ENCODE assay signal across 18 mouse cellular contexts in the genomic region with DNA sequence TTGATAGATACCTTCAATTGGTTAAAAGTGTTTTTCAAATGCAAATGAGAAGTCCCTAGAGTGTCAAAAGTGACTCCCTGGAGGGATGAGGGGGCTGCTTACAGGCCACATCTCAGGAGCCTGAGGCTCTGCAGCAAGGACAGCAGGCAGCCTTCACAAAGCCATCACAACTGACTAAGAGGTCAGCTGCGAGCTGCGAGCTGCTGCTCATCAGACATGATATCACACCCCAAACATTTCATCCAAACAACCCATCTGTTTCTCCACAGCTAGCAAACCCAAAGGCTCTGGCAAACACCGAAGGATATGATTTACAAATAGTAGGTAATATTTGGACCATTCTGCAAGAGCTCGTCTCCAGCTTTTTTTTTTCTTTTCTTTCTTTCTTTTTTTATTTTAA.
DNase-seq lines count a peak whose midpoint lies in the region; ATAC-seq and TF ChIP-seq lines count a peak whose summit lies in the region.
"Had no signal": no experiment of that assay in that cellular context is flagged by ENCODE, and none has a peak within 500 bp of the region (broad histone marks: within the 10 kb centered on the region; RNA-seq: fewer than 3 reads in every experiment).

No protein-coding gene starts in this region.

- peak; percentile 47 to 52 for DNase-seq in adrenal gland, postnatal 36 days
- no peak for DNase-seq in adrenal gland, adult 18-20 months (ENCODE audit: low spot score in 2 of 2)
- peak; percentile 43 for DNase-seq in lung, postnatal 0 days (ENCODE audit: low spot score)
- no peak for DNase-seq in lung, adult 2 months
- DNase-seq in spleen, postnatal 14 days (ENCODE audit: low spot score in 2 of 2), result no peak
- DNase-seq: cerebellum, adult 9-10 months; forebrain, postnatal 0 days; heart, postnatal 14 days; kidney, adult 2 months; liver, postnatal 0 days; midbrain, embryonic 14.5 days; spleen, adult 18-20 months had no signal

- 30% methylated on average over 4 of the region's 4 CpGs for WGBS in intestine, embryonic 15.5 days
- WGBS in intestine, postnatal 0 days, result 58% methylated on average over 4 of the region's 4 CpGs
- 53% methylated on average over 4 of the region's 4 CpGs for WGBS in lung, postnatal 0 days
- WGBS in lung, adult 2 months, result 52% methylated on average over 4 of the region's 4 CpGs

- TF ChIP-seq EP300 in lung, postnatal 0 days (IDR thresholded peaks at IDR 0.05), result no peak

- 0 out of 2 replicates have a peak, but pooled peaks have one; percentile 53 for ATAC-seq in intestine, embryonic 15.5 days
- ATAC-seq in intestine, postnatal 0 days, result no peak
- peak; percentile 51 for ATAC-seq in lung, postnatal 0 days
- ATAC-seq: forebrain, postnatal 0 days; liver, postnatal 0 days had no signal

- no peaks in the 10 kb centered on the region for H3K27me3 ChIP-seq in intestine, embryonic 15.5 days (replicated peaks)
- H3K27me3 ChIP-seq in intestine, postnatal 0 days (replicated peaks; ENCODE audit: control insufficient read depth, insufficient read depth, low read length), result no peaks in the 10 kb centered on the region
- no peaks in the 10 kb centered on the region for H3K27me3 ChIP-seq in lung, postnatal 0 days (replicated peaks; ENCODE audit: insufficient read depth, low read length)
- H3K27me3 ChIP-seq: heart, embryonic 13.5 days; hindbrain, embryonic 12.5 days had no signal

- no peaks in the 10 kb centered on the region for H3K36me3 ChIP-seq in intestine, embryonic 15.5 days
- no peaks in the 10 kb centered on the region for H3K36me3 ChIP-seq in intestine, postnatal 0 days (ENCODE audit: control insufficient read depth, insufficient read depth)
- H3K36me3 ChIP-seq in lung, postnatal 0 days (ENCODE audit: insufficient read depth, low read length), result no peaks in the 10 kb centered on the region
- H3K36me3 ChIP-seq: hindbrain, embryonic 12.5 days had no signal

- H3K9ac ChIP-seq in intestine, embryonic 15.5 days, result no peak overlapping the region
- no peak overlapping the region for H3K9ac ChIP-seq in intestine, postnatal 0 days (ENCODE audit: low read depth, low read length)
- H3K9ac ChIP-seq in lung, postnatal 0 days (replicated peaks; ENCODE audit: low read depth), result no peak overlapping the region
- H3K9ac ChIP-seq: forebrain, postnatal 0 days; heart, embryonic 13.5 days; hindbrain, embryonic 12.5 days; liver, postnatal 0 days had no signal

- peaks cover 17% of the 10 kb centered on the region for H3K4me1 ChIP-seq in intestine, embryonic 15.5 days (replicated peaks)
- 0 out of 2 replicates have a peak, but pooled peaks cover 2% of the 10 kb centered on the region for H3K4me1 ChIP-seq in intestine, postnatal 0 days (replicated peaks; ENCODE audit: control insufficient read depth, insufficient read depth, low read length)
- H3K4me1 ChIP-seq in lung, postnatal 0 days (ENCODE audit: insufficient read depth, low read depth, low read length), result peaks cover 11% of the 10 kb centered on the region
- peaks cover 8% of the 10 kb centered on the region for H3K4me1 ChIP-seq in lung, adult 2 months (ENCODE audit: control insufficient read depth, insufficient read depth, low read length)

- H3K4me3 ChIP-seq in intestine, embryonic 15.5 days (replicated peaks), result no peak overlapping the region
- H3K4me3 ChIP-seq in intestine, postnatal 0 days (ENCODE audit: low read depth, low read length), result no peak overlapping the region
- no peak overlapping the region for H3K4me3 ChIP-seq in lung, postnatal 0 days (ENCODE audit: low read depth, low read length)
- H3K4me3 ChIP-seq in lung, adult 2 months (replicated peaks; ENCODE audit: extremely low read depth, low read depth, low read length), result no peak overlapping the region
- H3K4me3 ChIP-seq: heart, embryonic 13.5 days; hindbrain, embryonic 12.5 days; megakaryocyte, embryonic 14.5 days had no signal

- H3K9me3 ChIP-seq in intestine, embryonic 15.5 days, result no peaks in the 10 kb centered on the region
- H3K9me3 ChIP-seq in intestine, postnatal 0 days (ENCODE audit: control insufficient read depth), result no peaks in the 10 kb centered on the region
- no peaks in the 10 kb centered on the region for H3K9me3 ChIP-seq in lung, postnatal 0 days (ENCODE audit: low read length)
- H3K9me3 ChIP-seq: heart, embryonic 13.5 days; hindbrain, embryonic 12.5 days; megakaryocyte, embryonic 14.5 days had no signal

- no peak overlapping the region for H3K4me2 ChIP-seq in intestine, embryonic 15.5 days (replicated peaks)
- H3K4me2 ChIP-seq in intestine, postnatal 0 days (replicated peaks; ENCODE audit: low read depth), result no peak overlapping the region
- H3K4me2 ChIP-seq in lung, postnatal 0 days (replicated peaks; ENCODE audit: low read depth, low read length), result no peak overlapping the region
- H3K4me2 ChIP-seq: heart, embryonic 13.5 days; hindbrain, embryonic 12.5 days had no signal

- TF ChIP-seq CTCF in intestine, postnatal 0 days (IDR thresholded peaks at IDR 0.05; ENCODE audit: low read depth), result no peak
- TF ChIP-seq CTCF in lung, postnatal 0 days (IDR thresholded peaks at IDR 0.05), result no peak
- no peak for TF ChIP-seq CTCF in lung, adult 2 months (IDR thresholded peaks at IDR 0.05; ENCODE audit: insufficient read depth, low read length)

- no peak for TF ChIP-seq POLR2A in lung, adult 2 months (IDR thresholded peaks at IDR 0.05; ENCODE audit: borderline replicate concordance, extremely low read depth, low read depth, low read length)

- H3K27ac ChIP-seq in intestine, embryonic 15.5 days, result no peak overlapping the region
- H3K27ac ChIP-seq in intestine, postnatal 0 days (ENCODE audit: low read depth, low read length), result no peak overlapping the region
- H3K27ac ChIP-seq in lung, postnatal 0 days (ENCODE audit: low read length), result no peak overlapping the region
- H3K27ac ChIP-seq: heart, embryonic 13.5 days; hindbrain, embryonic 12.5 days; kidney, postnatal 0 days had no signal

Comparison
In these comparisons a context has a peak if more than half of its experiments do, and no peak if none do; other contexts are left out.
1. DNase-seq: peak in adrenal gland, postnatal 36 days (2 of 2) and lung, postnatal 0 days (single experiment); none in adrenal gland, adult 18-20 months (0 of 2), lung, adult 2 months (single experiment) and spleen, postnatal 14 days (0 of 2).